ENCODE assay signal across 26 mouse cellular contexts in the genomic region with DNA sequence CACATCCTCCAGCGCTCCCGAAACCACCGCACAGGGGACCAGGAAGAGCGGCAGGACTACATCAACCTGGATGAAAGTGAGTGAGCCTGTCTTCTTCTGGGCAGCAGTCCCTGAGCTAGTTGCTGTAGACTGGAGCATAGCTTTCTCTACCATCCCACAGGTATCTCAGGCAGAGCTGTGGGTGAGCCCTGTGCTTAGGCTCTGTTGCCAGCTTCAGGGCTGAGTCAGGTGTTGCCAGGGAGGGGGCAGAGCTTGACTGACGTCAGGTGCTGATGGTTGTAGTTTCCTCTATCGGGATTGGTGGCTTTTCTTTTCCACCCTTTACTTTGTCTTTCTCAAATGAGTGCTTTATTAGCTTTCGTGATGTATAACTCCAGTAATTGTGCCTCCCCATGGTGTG. TPM values are rescaled to one million over a fixed set of nuclear protein-coding genes. Genes with fewer than 3 reads are reported as not detected.
DNase-seq lines count a peak whose midpoint lies in the region; ATAC-seq and TF ChIP-seq lines count a peak whose summit lies in the region.
"Had no signal": no experiment of that assay in that cellular context is flagged by ENCODE, and none has a peak within 500 bp of the region (broad histone marks: within the 10 kb centered on the region; RNA-seq: fewer than 3 reads in every experiment).

No protein-coding gene starts in this region.

- peaks cover 19% of the 10 kb centered on the region for H3K4me1 ChIP-seq in forebrain, embryonic 13.5 days
- peaks cover 10% of the 10 kb centered on the region for H3K4me1 ChIP-seq in forebrain, embryonic 11.5 days (replicated peaks; ENCODE audit: control insufficient read depth, insufficient read depth, low read length)
- H3K4me1 ChIP-seq in limb, embryonic 12.5 days (replicated peaks): peaks cover 18% of the 10 kb centered on the region
- H3K4me1 ChIP-seq in limb, embryonic 10.5 days: peaks cover 32% of the 10 kb centered on the region
- peaks cover 79% of the 10 kb centered on the region for H3K4me1 ChIP-seq in E14TG2a.4 (replicated peaks; ENCODE audit: low read depth, low read length)

- H3K27me3 ChIP-seq in forebrain, embryonic 13.5 days: no peaks in the 10 kb centered on the region
- H3K27me3 ChIP-seq in forebrain, embryonic 11.5 days (ENCODE audit: control insufficient read depth, insufficient read depth, low read length): no peaks in the 10 kb centered on the region
- no peaks in the 10 kb centered on the region for H3K27me3 ChIP-seq in limb, embryonic 12.5 days
- no peaks in the 10 kb centered on the region for H3K27me3 ChIP-seq in limb, embryonic 10.5 days (ENCODE audit: low read depth, poor library complexity, severe bottlenecking)
- no peaks in the 10 kb centered on the region for H3K27me3 ChIP-seq in E14TG2a.4 (ENCODE audit: insufficient read depth, low read length)
- H3K27me3 ChIP-seq: intestine, embryonic 15.5 days; liver, embryonic 15.5 days had no signal

- no peak for ATAC-seq in forebrain, embryonic 13.5 days
- no peak for ATAC-seq in forebrain, embryonic 11.5 days (replicated peaks; ENCODE audit: low FRiP score)
- no peak for ATAC-seq in limb, embryonic 12.5 days (ENCODE audit: insufficient number of reproducible peaks, insufficient read depth, low FRiP score, low TSS enrichment, low read depth)
- ATAC-seq: forebrain, postnatal 0 days; hindbrain, postnatal 0 days; intestine, embryonic 15.5 days had no signal

- 95% methylated on average over 7 of the region's 7 CpGs for WGBS in forebrain, embryonic 13.5 days
- 91% methylated on average over 7 of the region's 7 CpGs for WGBS in forebrain, embryonic 11.5 days
- 87% methylated on average over 7 of the region's 7 CpGs for WGBS in limb, embryonic 12.5 days
- WGBS in limb, embryonic 10.5 days: 90% methylated on average over 7 of the region's 7 CpGs

- H3K4me3 ChIP-seq in forebrain, embryonic 13.5 days: no peak overlapping the region
- H3K4me3 ChIP-seq in forebrain, embryonic 11.5 days (ENCODE audit: low read depth, low read length): no peak overlapping the region
- no peak overlapping the region for H3K4me3 ChIP-seq in limb, embryonic 12.5 days (replicated peaks)
- no peak overlapping the region for H3K4me3 ChIP-seq in limb, embryonic 10.5 days
- peak overlapping the region; percentile 46; the same call in 1 of the 2 replicates for H3K4me3 ChIP-seq in E14TG2a.4 (replicated peaks; ENCODE audit: low read length)
- H3K4me3 ChIP-seq: intestine, embryonic 15.5 days; liver, embryonic 15.5 days had no signal

- H3K27ac ChIP-seq in forebrain, embryonic 13.5 days: no peak overlapping the region
- H3K27ac ChIP-seq in forebrain, embryonic 11.5 days (ENCODE audit: low read depth, low read length): no peak overlapping the region
- no peak overlapping the region for H3K27ac ChIP-seq in limb, embryonic 12.5 days
- H3K27ac ChIP-seq in limb, embryonic 10.5 days: no peak overlapping the region
- H3K27ac ChIP-seq: hindbrain, postnatal 0 days; intestine, embryonic 15.5 days; liver, embryonic 15.5 days; midbrain, embryonic 10.5 days had no signal

- peaks cover 64% of the 10 kb centered on the region for H3K36me3 ChIP-seq in forebrain, embryonic 13.5 days (ENCODE audit: poor library complexity, severe bottlenecking)
- peaks cover 10% of the 10 kb centered on the region for H3K36me3 ChIP-seq in forebrain, embryonic 11.5 days (ENCODE audit: control insufficient read depth, insufficient read depth, low read length)
- peaks cover 68% of the 10 kb centered on the region for H3K36me3 ChIP-seq in limb, embryonic 12.5 days
- peaks cover 72% of the 10 kb centered on the region for H3K36me3 ChIP-seq in limb, embryonic 10.5 days
- peaks cover 63% of the 10 kb centered on the region for H3K36me3 ChIP-seq in E14TG2a.4 (ENCODE audit: insufficient read depth, low read length)

- H3K9me3 ChIP-seq in forebrain, embryonic 13.5 days (replicated peaks): no peaks in the 10 kb centered on the region
- no peaks in the 10 kb centered on the region for H3K9me3 ChIP-seq in forebrain, embryonic 11.5 days (ENCODE audit: control insufficient read depth, low read length)
- no peaks in the 10 kb centered on the region for H3K9me3 ChIP-seq in limb, embryonic 12.5 days
- H3K9me3 ChIP-seq in limb, embryonic 10.5 days (replicated peaks): no peaks in the 10 kb centered on the region
- no peaks in the 10 kb centered on the region for H3K9me3 ChIP-seq in E14TG2a.4 (ENCODE audit: low read length)
- H3K9me3 ChIP-seq: G1E; intestine, embryonic 15.5 days; liver, embryonic 15.5 days; midbrain, embryonic 10.5 days had no signal

- no peak overlapping the region for H3K4me2 ChIP-seq in forebrain, embryonic 13.5 days
- H3K4me2 ChIP-seq in forebrain, embryonic 11.5 days (ENCODE audit: low read depth, low read length, severe bottlenecking): no peak overlapping the region
- no peak overlapping the region for H3K4me2 ChIP-seq in limb, embryonic 12.5 days
- H3K4me2 ChIP-seq: intestine, embryonic 15.5 days; liver, embryonic 15.5 days; lung, embryonic 14.5 days had no signal

- TF ChIP-seq CTCF in E14TG2a.4 (conservative IDR thresholded peaks at IDR 0.05; ENCODE audit: low read length): no peak

- H3K9ac ChIP-seq in forebrain, embryonic 13.5 days: peak overlapping the region; percentile 30; the same call in 1 of the 2 replicates
- H3K9ac ChIP-seq in forebrain, embryonic 11.5 days (ENCODE audit: low read length): no peak overlapping the region
- H3K9ac ChIP-seq in limb, embryonic 12.5 days (replicated peaks): 0 out of 2 replicates have a peak overlapping the region, but pooled peaks have one; percentile 18
- H3K9ac ChIP-seq: forebrain, postnatal 0 days; intestine, embryonic 15.5 days; liver, embryonic 15.5 days had no signal

- DNase-seq in forebrain, embryonic 11.5 days (ENCODE audit: low spot score): no peak
- no peak for DNase-seq in limb, embryonic 10.5 days (ENCODE audit: low spot score)
- peak; percentile 4 for DNase-seq in ES-CJ7 (ENCODE audit: low read depth, low spot score)
- DNase-seq in ovary, postnatal 10 days (ENCODE audit: low spot score): no peak
- DNase-seq: adrenal gland, adult 8-10 months; B cell, adult 2 months; forebrain, postnatal 0 days; gastrocnemius, postnatal 14 days; heart, postnatal 14 days; kidney, postnatal 14 days; layer of hippocampus, adult 9-11 months; lung, embryonic 14.5 days; lung, postnatal 14 days; right cerebral cortex, adult 18-20 months; thymus, adult 2 months; thymus, postnatal 36 days had no signal

RNA-seq across cellular contexts. Expression of a gene that starts 3.5 kb away (rescaled TPM):
- 398 and 409 TPM in 2 replicates for polyA plus RNA-seq in forebrain, embryonic 13.5 days (2015; fragmentation: Nextera tagmentation; extraction: Ambion mirVana)
- polyA plus RNA-seq in forebrain, embryonic 11.5 days (2014; fragmentation: Nextera tagmentation; extraction: Ambion mirVana): 450 and 480 TPM in 2 replicates
- polyA plus RNA-seq in limb, embryonic 12.5 days (2016; fragmentation: Nextera tagmentation; extraction: Ambion mirVana): 401 and 407 TPM in 2 replicates
- 428 and 433 TPM in 2 replicates for polyA plus RNA-seq in limb, embryonic 10.5 days (2016; fragmentation: Nextera tagmentation; extraction: Ambion mirVana)

RNA-seq across cellular contexts. Expression of a gene that starts 14.8 kb away (rescaled TPM):
- 588 and 626 TPM in 2 replicates for polyA plus RNA-seq in forebrain, embryonic 13.5 days (2015; fragmentation: Nextera tagmentation; extraction: Ambion mirVana)
- 369 and 455 TPM in 2 replicates for polyA plus RNA-seq in forebrain, embryonic 11.5 days (2014; fragmentation: Nextera tagmentation; extraction: Ambion mirVana)
- 325 and 346 TPM in 2 replicates for polyA plus RNA-seq in limb, embryonic 12.5 days (2016; fragmentation: Nextera tagmentation; extraction: Ambion mirVana)
- 144 and 208 TPM in 2 replicates for polyA plus RNA-seq in limb, embryonic 10.5 days (2016; fragmentation: Nextera tagmentation; extraction: Ambion mirVana)

RNA-seq across cellular contexts. Expression of a gene that starts 23.2 kb away (rescaled TPM):
- polyA plus RNA-seq in forebrain, embryonic 13.5 days (2015; fragmentation: Nextera tagmentation; extraction: Ambion mirVana): 1.3 and 1.9 TPM in 2 replicates
- polyA plus RNA-seq in forebrain, embryonic 11.5 days (2014; fragmentation: Nextera tagmentation; extraction: Ambion mirVana): 2.3 and 2.5 TPM in 2 replicates
- 2.2 TPM in 2 replicates for polyA plus RNA-seq in limb, embryonic 12.5 days (2016; fragmentation: Nextera tagmentation; extraction: Ambion mirVana)
- 0.88 and 1.6 TPM in 2 replicates for polyA plus RNA-seq in limb, embryonic 10.5 days (2016; fragmentation: Nextera tagmentation; extraction: Ambion mirVana)
- polyA plus RNA-seq: G1E had no signal

RNA-seq across cellular contexts. Expression of a gene that starts 30.7 kb away (rescaled TPM):
- polyA plus RNA-seq in forebrain, embryonic 13.5 days (2015; fragmentation: Nextera tagmentation; extraction: Ambion mirVana): 89.0 and 99.3 TPM in 2 replicates
- polyA plus RNA-seq in forebrain, embryonic 11.5 days (2014; fragmentation: Nextera tagmentation; extraction: Ambion mirVana): 111 and 122 TPM in 2 replicates
- polyA plus RNA-seq in limb, embryonic 12.5 days (2016; fragmentation: Nextera tagmentation; extraction: Ambion mirVana): 114 and 124 TPM in 2 replicates
- 141 and 150 TPM in 2 replicates for polyA plus RNA-seq in limb, embryonic 10.5 days (2016; fragmentation: Nextera tagmentation; extraction: Ambion mirVana)

RNA-seq across cellular contexts. Expression of a gene that starts 46.6 kb away (rescaled TPM):
- 0.08 TPM in 2 replicates for polyA plus RNA-seq in forebrain, embryonic 13.5 days (2015; fragmentation: Nextera tagmentation; extraction: Ambion mirVana)
- not detected in 2 replicates for polyA plus RNA-seq in forebrain, embryonic 11.5 days (2014; fragmentation: Nextera tagmentation; extraction: Ambion mirVana)
- polyA plus RNA-seq in limb, embryonic 12.5 days (2016; fragmentation: Nextera tagmentation; extraction: Ambion mirVana): 0.15 TPM in 1 of 2 replicates, not detected in the other
- polyA plus RNA-seq in limb, embryonic 10.5 days (2016; fragmentation: Nextera tagmentation; extraction: Ambion mirVana): not detected in 2 replicates
- polyA plus RNA-seq: G1E; kidney, embryonic 14.5 days; limb, embryonic 11.5 days; lung, embryonic 14.5 days; midbrain, embryonic 10.5 days had no signal
